Mouse (Mus musculus) neural tube, embryonic 15.5 days (tissue): Measurements from ENCODE around the gene Eif3j1. TPM values are rescaled to one million over a fixed set of nuclear protein-coding genes. Genes with fewer than 3 reads are reported as not detected.

Experiments
- microRNA-seq: library from miRNA; unstranded; fragments of <30 nt; microRNA quantifications from one replicate; pipeline ENCODE4, GENCODE M21; 2017
- polyA plus RNA-seq: library from polyadenylated mRNA; unstranded; fragments of >200 nt; fragmentation: Nextera tagmentation; extraction: Ambion mirVana; gene quantifications from 2 replicates; pipeline ENCODE4 v1.2.1, GENCODE M21; 2015

Eif3j1 gene
- polyA plus RNA-seq, 1 experiment from 2014 or later: 11.1 TPM

Small RNA genes within 50 kb of the gene (microRNA-seq; reads per million reads assigned to microRNA genes)
- gene Gm47314: not detected

Other genes with a start within 250 kb of the Eif3j1 start
- gene Frmd5, start 221.5 kb upstream of the Eif3j1 start, polyA plus RNA-seq: 20.2 and 24.1 TPM in 2 replicates
- 31.6 and 42.4 TPM in 2 replicates for gene Casc4, start 161.6 kb upstream of the Eif3j1 start, polyA plus RNA-seq
- gene Ctdspl2, start 72.5 kb upstream of the Eif3j1 start, polyA plus RNA-seq: 30.8 and 37.6 TPM in 2 replicates
- 0.49 and 0.60 TPM in 2 replicates for gene Mageb3, start 72.5 kb upstream of the Eif3j1 start, polyA plus RNA-seq
- 5.8 and 6.6 TPM in 2 replicates for gene Spg11, start 89.8 kb downstream of the Eif3j1 start, polyA plus RNA-seq
- gene B2m, start 119.1 kb downstream of the Eif3j1 start, polyA plus RNA-seq: 138 and 290 TPM in 2 replicates
- not detected in 2 replicates for gene Trim69, start 132.2 kb downstream of the Eif3j1 start, polyA plus RNA-seq
- 0.09 TPM in 1 of 2 replicates, not detected in the other for gene Patl2, start 157.6 kb downstream of the Eif3j1 start, polyA plus RNA-seq
- gene Terb2, start 157.7 kb downstream of the Eif3j1 start, polyA plus RNA-seq: not detected in 2 replicates
- gene Sord, start 206.2 kb downstream of the Eif3j1 start, polyA plus RNA-seq: 21.4 and 41.7 TPM in 2 replicates